In the genomic region with DNA sequence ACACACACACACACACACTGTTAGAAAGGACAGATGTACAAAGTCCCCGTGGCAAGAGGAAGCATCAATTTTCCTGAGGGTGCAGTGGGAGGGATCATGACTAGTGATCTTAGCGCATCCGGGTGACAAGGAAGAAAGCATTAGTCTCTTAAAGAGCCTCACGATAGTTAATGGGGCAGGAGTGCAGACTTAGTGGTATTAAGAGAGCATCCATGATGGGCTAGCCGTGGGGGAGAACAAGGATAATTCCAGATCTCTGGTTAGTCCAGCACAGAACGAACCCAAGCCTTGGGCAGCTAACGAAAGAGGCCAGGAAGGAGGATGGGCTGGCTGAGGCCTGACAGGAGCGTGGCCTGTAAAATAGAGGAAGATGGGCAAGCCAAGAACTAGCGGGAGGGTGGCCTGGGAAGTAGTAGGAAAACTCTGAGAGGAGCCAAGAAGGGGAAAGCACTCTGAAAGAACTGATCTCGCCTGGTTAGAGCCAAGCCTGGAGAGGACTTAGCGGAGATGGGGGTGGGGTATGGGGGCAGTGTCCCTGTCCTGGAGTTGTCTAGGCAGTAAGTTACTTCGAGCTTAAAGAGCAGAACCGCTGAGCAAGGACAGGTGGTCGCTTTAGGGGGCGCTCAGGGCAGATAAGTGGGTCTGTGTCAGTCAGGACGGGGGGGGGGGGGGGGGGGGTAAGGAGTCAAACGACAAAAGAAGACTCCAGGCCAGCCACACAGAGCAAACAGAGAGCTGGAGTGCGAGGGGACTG, we compare ENCODE assay signal across 8 mouse cellular contexts. TPM values are rescaled to one million over a fixed set of nuclear protein-coding genes. Genes with fewer than 3 reads are reported as not detected.
A peak's percentile ranks its signal among the peaks of the same experiment; 100 is the strongest.
DNase-seq lines count a peak whose midpoint lies in the region; ATAC-seq and TF ChIP-seq lines count a peak whose summit lies in the region.

A gene (plus strand): TSS at position 182 of the 754 bp plus-strand sequence.

- TF ChIP-seq EP300 in liver, embryonic 14.5 days (IDR thresholded peaks at IDR 0.05; ENCODE audit: low read depth), result no peak

- H3K27ac ChIP-seq in heart, embryonic 10.5 days, result peak within 1 kb of the TSS; percentile 95
- H3K27ac ChIP-seq in kidney, embryonic 14.5 days (ENCODE audit: low read depth, low read length), result peak within 1 kb of the TSS; percentile 25
- no peak within 1 kb of the TSS for H3K27ac ChIP-seq in liver, embryonic 14.5 days
- no peak within 1 kb of the TSS for H3K27ac ChIP-seq in neural tube, embryonic 14.5 days (ENCODE audit: low read depth, low read length)

- no peaks in the 10 kb centered on the region for H3K27me3 ChIP-seq in heart, embryonic 10.5 days (ENCODE audit: insufficient read depth, poor library complexity, severe bottlenecking)
- H3K27me3 ChIP-seq in kidney, embryonic 14.5 days (ENCODE audit: control insufficient read depth, insufficient read depth, low read length), result no peaks in the 10 kb centered on the region
- peaks cover 2% of the 10 kb centered on the region; the same call in 1 of the 2 replicates for H3K27me3 ChIP-seq in liver, embryonic 14.5 days (ENCODE audit: control insufficient read depth, insufficient read depth, low read length)
- H3K27me3 ChIP-seq in neural tube, embryonic 14.5 days (ENCODE audit: control insufficient read depth, insufficient read depth, low read length), result no peaks in the 10 kb centered on the region

- peak within 1 kb of the TSS; percentile 90 for H3K9ac ChIP-seq in kidney, embryonic 14.5 days (ENCODE audit: low read depth, low read length)
- H3K9ac ChIP-seq in liver, embryonic 14.5 days (replicated peaks), result peak within 1 kb of the TSS; percentile 13; the same call in 1 of the 2 replicates
- peak within 1 kb of the TSS; percentile 54 for H3K9ac ChIP-seq in neural tube, embryonic 14.5 days (replicated peaks; ENCODE audit: low read depth, low read length)

- no peaks in the 10 kb centered on the region for H3K36me3 ChIP-seq in heart, embryonic 10.5 days
- peaks cover 2% of the 10 kb centered on the region for H3K36me3 ChIP-seq in kidney, embryonic 14.5 days (ENCODE audit: control insufficient read depth, insufficient read depth, low read length)
- no peaks in the 10 kb centered on the region for H3K36me3 ChIP-seq in liver, embryonic 14.5 days (replicated peaks; ENCODE audit: control insufficient read depth, insufficient read depth, low read depth)
- H3K36me3 ChIP-seq in neural tube, embryonic 14.5 days (ENCODE audit: control insufficient read depth, insufficient read depth, low read length), result no peaks in the 10 kb centered on the region

- no peaks in the 10 kb centered on the region for H3K9me3 ChIP-seq in heart, embryonic 10.5 days
- no peaks in the 10 kb centered on the region for H3K9me3 ChIP-seq in kidney, embryonic 14.5 days (ENCODE audit: control insufficient read depth, low read length)
- H3K9me3 ChIP-seq in liver, embryonic 14.5 days (ENCODE audit: control insufficient read depth, low read length), result no peaks in the 10 kb centered on the region
- H3K9me3 ChIP-seq in neural tube, embryonic 14.5 days (ENCODE audit: control insufficient read depth, low read length), result no peaks in the 10 kb centered on the region

- no peak for DNase-seq in thymus, postnatal 0 days (ENCODE audit: low spot score)
- DNase-seq in thymus, postnatal 36 days, result no peak
- DNase-seq in heart, embryonic 10.5 days (ENCODE audit: low spot score), result peak; percentile 73
- no peak for DNase-seq in liver, embryonic 14.5 days (ENCODE audit: low read depth in 3 of 3, low spot score in 3 of 3)

- peak within 1 kb of the TSS; percentile 74 for H3K4me3 ChIP-seq in heart, embryonic 10.5 days
- peak within 1 kb of the TSS; percentile 80 for H3K4me3 ChIP-seq in kidney, embryonic 14.5 days (ENCODE audit: low read length)
- H3K4me3 ChIP-seq in liver, embryonic 14.5 days (ENCODE audit: insufficient read depth in 1 of 2, low read depth in 2 of 2, low read length in 2 of 2), result peak within 1 kb of the TSS; percentile 50 to 61
- peak within 1 kb of the TSS; percentile 49 for H3K4me3 ChIP-seq in neural tube, embryonic 14.5 days (ENCODE audit: low read depth, low read length)

- H3K4me1 ChIP-seq in heart, embryonic 10.5 days, result peaks cover 32% of the 10 kb centered on the region
- H3K4me1 ChIP-seq in kidney, embryonic 14.5 days (ENCODE audit: control insufficient read depth, insufficient read depth, low read length), result peaks cover 8% of the 10 kb centered on the region
- peaks cover 0 to 3% of the 10 kb centered on the region in 2 experiments; a peak in 2 of 4 replicates for H3K4me1 ChIP-seq in liver, embryonic 14.5 days (replicated peaks; ENCODE audit: control insufficient read depth in 2 of 2, insufficient read depth in 2 of 2, low read length in 1 of 2)
- no peaks in the 10 kb centered on the region for H3K4me1 ChIP-seq in neural tube, embryonic 14.5 days (ENCODE audit: control insufficient read depth, insufficient read depth, low read length)

- peak within 1 kb of the TSS; percentile 67 for H3K4me2 ChIP-seq in kidney, embryonic 14.5 days (replicated peaks; ENCODE audit: low read depth, low read length)
- peak within 1 kb of the TSS; percentile 73 for H3K4me2 ChIP-seq in liver, embryonic 14.5 days (ENCODE audit: low read depth)
- H3K4me2 ChIP-seq in neural tube, embryonic 14.5 days (ENCODE audit: low read depth, low read length), result peak within 1 kb of the TSS; percentile 77

- TF ChIP-seq CTCF in liver, embryonic 14.5 days (IDR thresholded peaks at IDR 0.05; ENCODE audit: low read depth), result no peak

- no peak for ATAC-seq in common myeloid progenitor, adult 5-6 weeks (replicated peaks; ENCODE audit: low read depth, poor library complexity, severe bottlenecking)
- peak; percentile 5; the same call in 1 of the 2 replicates for ATAC-seq in kidney, embryonic 14.5 days (ENCODE audit: low FRiP score, low TSS enrichment)
- ATAC-seq in liver, embryonic 14.5 days (ENCODE audit: insufficient read depth), result no peak
- ATAC-seq in neural tube, embryonic 14.5 days (ENCODE audit: low read depth), result no peak
- ATAC-seq in erythroid progenitor cell, adult 5-6 weeks (replicated peaks; ENCODE audit: low FRiP score, poor library complexity, severe bottlenecking), result no peak

- WGBS in heart, embryonic 10.5 days, result 18% methylated on average over 18 of the region's 18 CpGs
- 10% methylated on average over 17 of the region's 18 CpGs for WGBS in kidney, embryonic 14.5 days
- 24% methylated on average over 17 of the region's 18 CpGs for WGBS in liver, embryonic 14.5 days (ENCODE audit: insufficient replicate concordance)
- WGBS in neural tube, embryonic 14.5 days, result 13% methylated on average over 16 of the region's 18 CpGs

RNA-seq across cellular contexts. Expression of the gene that starts here (rescaled TPM):
- 31.5 and 32.3 TPM in 2 replicates for polyA plus RNA-seq in thymus, postnatal 0 days (2015; fragmentation: Nextera tagmentation; extraction: Ambion mirVana)
- total RNA-seq in common myeloid progenitor, adult 5-6 weeks (2017), result 10.9 and 15.3 TPM in 2 replicates
- 86.9 and 103 TPM in 2 replicates for polyA plus RNA-seq in heart, embryonic 10.5 days (2016; fragmentation: Nextera tagmentation; extraction: Ambion mirVana)
- polyA plus RNA-seq in kidney, embryonic 14.5 days (2014; fragmentation: Nextera tagmentation; extraction: Ambion mirVana), result 167 and 169 TPM in 2 replicates
- 14.0 and 14.3 TPM in 2 replicates for polyA plus RNA-seq in liver, embryonic 14.5 days (2012; rRNA removed)
- polyA plus RNA-seq in liver, embryonic 14.5 days (2014; fragmentation: Nextera tagmentation; extraction: Ambion mirVana), result 14.1 and 14.6 TPM in 2 replicates
- 23.4 and 42.9 TPM in 2 replicates for polyA plus RNA-seq in neural tube, embryonic 14.5 days (2014; fragmentation: Nextera tagmentation; extraction: Ambion mirVana)
- total RNA-seq in erythroid progenitor cell, adult 5-6 weeks (2015; ENCODE audit: low replicate concordance), result 2.9 and 10.8 TPM in 2 replicates
- 6.0 TPM in 1 of 2 replicates, not detected in the other for total RNA-seq in erythroid progenitor cell, adult 5-6 weeks (2017; ENCODE audit: low replicate concordance)

Comparison
In these comparisons a context has a peak if more than half of its experiments do, and no peak if none do; other contexts are left out.
1. H3K27ac ChIP-seq: peak in heart, embryonic 10.5 days (single experiment) and kidney, embryonic 14.5 days (single experiment); none in liver, embryonic 14.5 days (single experiment) and neural tube, embryonic 14.5 days (single experiment).
2. H3K9ac ChIP-seq: peak in every context shown above with its lines; median percentile 90 in kidney, embryonic 14.5 days; 54 in neural tube, embryonic 14.5 days; 13 in liver, embryonic 14.5 days.
3. Peak in every context shown above with its lines, with median percentiles within 50 percentile points of each other: H3K4me3 ChIP-seq and H3K4me2 ChIP-seq.